Mouse (Mus musculus) myocyte (in vitro differentiated cells): Measurements from ENCODE around the gene Esam. TPM values are rescaled to one million over a fixed set of nuclear protein-coding genes. Genes with fewer than 3 reads are reported as not detected.

ENCODE experiments used
- H3K27me3 ChIP-seq: one replicate; pipeline ENCODE4 v1.6.1; 2011; ENCODE audit not compliant: control insufficient read depth, insufficient read depth, insufficient read length
- H3K36me3 ChIP-seq: one replicate; pipeline ENCODE4 v1.6.1; 2011; ENCODE audit not compliant: control insufficient read depth, insufficient read depth
- H3K4me2 ChIP-seq: one replicate; pipeline ENCODE4 v1.6.1; 2011; ENCODE audit warnings: low read depth, control low read depth
- H3K4me3 ChIP-seq: one replicate; pipeline ENCODE4 v1.5.1; 2011; ENCODE audit warnings: mild to moderate bottlenecking, control low read depth, moderate library complexity
- H3K79me2 ChIP-seq: one replicate; pipeline ENCODE4 v1.6.1; 2011; ENCODE audit not compliant: control insufficient read depth, insufficient read depth
- H3ac ChIP-seq: one replicate; pipeline ENCODE4 v1.6.1; 2011; ENCODE audit not compliant: control insufficient read depth, insufficient read length
- CEBPB ChIP-seq: IDR thresholded peaks from 2 replicates; pipeline ENCODE4 v1.6.1; 2011; ENCODE audit warnings: mild to moderate bottlenecking, moderate library complexity; ENCODE audit not compliant: poor library complexity, insufficient read depth, severe bottlenecking
- E2F4 ChIP-seq: IDR thresholded peaks from one replicate; pipeline ENCODE4 v1.6.1; 2011; ENCODE audit warnings: mild to moderate bottlenecking, control low read depth, moderate library complexity; ENCODE audit not compliant: insufficient read depth
- MAX ChIP-seq: IDR thresholded peaks from one replicate; pipeline ENCODE4 v1.6.1; 2011; ENCODE audit warnings: low read depth, mild to moderate bottlenecking, control low read depth
- MYOD1 ChIP-seq, 3 experiments: IDR thresholded peaks; one replicate each; pipeline ENCODE4 v1.6.1; 2011; ENCODE audit warnings: control low read depth in 2 of 3, low read depth in 2 of 3, mild to moderate bottlenecking in 2 of 3, moderate library complexity in 1 of 3; ENCODE audit not compliant: insufficient read length in 2 of 3, control insufficient read depth in 1 of 3
- MYOG ChIP-seq, 3 experiments: IDR thresholded peaks; one replicate each; pipeline ENCODE4 v1.6.1; 2011; ENCODE audit warnings: control low read depth in 2 of 3, low read depth in 2 of 3, mild to moderate bottlenecking in 2 of 3; ENCODE audit not compliant: insufficient read length in 2 of 3, control insufficient read depth in 1 of 3, insufficient read depth in 1 of 3
- POLR2A ChIP-seq: IDR thresholded peaks from one replicate; pipeline ENCODE4 v1.6.1; 2011; ENCODE audit warnings: low read depth, mild to moderate bottlenecking, control low read depth, moderate library complexity; ENCODE audit not compliant: insufficient read length
- POLR2AphosphoS2 ChIP-seq: IDR thresholded peaks from one replicate; pipeline ENCODE4 v1.6.1; 2011; ENCODE audit warnings: low read depth, control low read depth; ENCODE audit not compliant: insufficient read length
- REST ChIP-seq: IDR thresholded peaks from one replicate; pipeline ENCODE4 v1.6.1; 2011; ENCODE audit warnings: mild to moderate bottlenecking, control low read depth, moderate library complexity; ENCODE audit not compliant: insufficient read depth, insufficient read length
- SRF ChIP-seq: IDR thresholded peaks from one replicate; pipeline ENCODE4 v1.6.1; 2011; ENCODE audit warnings: low read depth; ENCODE audit not compliant: control insufficient read depth, insufficient read length
- TCF12 ChIP-seq: IDR thresholded peaks from one replicate; pipeline ENCODE4 v1.6.1; 2011; ENCODE audit warnings: mild to moderate bottlenecking, control low read depth; ENCODE audit not compliant: poor library complexity, insufficient read depth, severe bottlenecking
- TCF3 ChIP-seq: IDR thresholded peaks from one replicate; pipeline ENCODE4 v1.6.1; 2011; ENCODE audit warnings: low read depth, control low read depth; ENCODE audit not compliant: insufficient read length
- USF1 ChIP-seq: IDR thresholded peaks from one replicate; pipeline ENCODE4 v1.6.1; 2011; ENCODE audit warnings: low read depth, mild to moderate bottlenecking, control low read depth, moderate library complexity
- polyA plus RNA-seq: library from polyadenylated mRNA; unstranded; fragments of >200 nt; fragmentation: generic; extraction: Trizol; gene quantifications from one replicate; pipeline ENCODE4 v1.2.1, GENCODE M21; 2012; ENCODE audit warnings: missing spikeins

Esam gene
- polyA plus RNA-seq, 1 experiment, result 0.04 TPM

- Histone ChIP-seq H3K4me2 (no peak overlapping the region), H3K27me3 (peaks cover 14% of the 10 kb centered on the region), H3ac (no peak overlapping the region), H3K4me3 (no peak overlapping the region), H3K79me2 (no peaks in the 10 kb centered on the region), H3K36me3 (no peaks in the 10 kb centered on the region)
- no peak for TF ChIP-seq POLR2A
- no peak for TF ChIP-seq TCF12
- TF ChIP-seq SRF, result no peak
- TF ChIP-seq POLR2AphosphoS2, result no peak
- TF ChIP-seq TCF3, result no peak
- TF ChIP-seq E2F4, result no peak
- no peak for TF ChIP-seq CEBPB
- TF ChIP-seq MAX, result no peak
Observed at GRCm38 (mm10) chr9:37567019-37567418, 39.1 kb downstream of the Esam start.

DNA sequence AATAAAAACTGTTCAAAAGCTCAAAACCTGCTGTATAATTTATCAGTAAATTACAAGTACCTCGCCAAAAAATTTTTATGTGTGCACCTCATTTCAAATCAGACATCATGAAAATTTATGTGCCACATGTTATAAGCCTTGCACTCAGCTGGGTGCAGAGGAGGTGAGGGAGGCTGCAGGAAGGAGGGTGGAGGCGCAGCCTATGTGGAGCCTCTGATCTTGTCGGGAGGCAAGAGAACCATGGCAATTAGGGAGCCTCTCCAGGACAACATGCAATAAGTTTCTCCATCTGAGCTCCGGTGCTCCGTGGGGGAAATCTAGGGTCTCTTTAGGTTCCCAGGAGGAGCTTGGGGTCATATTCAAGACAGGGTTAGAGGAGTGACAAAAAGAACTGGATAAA is 39.6 kb downstream of the Esam start:
- H3K27me3 ChIP-seq, result peaks cover 14% of the 10 kb centered on the region
- H3K36me3 ChIP-seq, result no peaks in the 10 kb centered on the region
- H3K4me3 ChIP-seq, result no peak overlapping the region
- TF ChIP-seq E2F4, result no peak
- no peak for TF ChIP-seq SRF
- TF ChIP-seq POLR2AphosphoS2, result no peak
- no peak for TF ChIP-seq REST
- TF ChIP-seq CEBPB, result no peak
- TF ChIP-seq MYOD1 (IDR thresholded peaks at IDR 0.05; ENCODE audit: control insufficient read depth in 1 of 3, insufficient read length in 2 of 3, low read depth in 2 of 3), result no peak
- no peak for TF ChIP-seq MYOG (IDR thresholded peaks at IDR 0.05; ENCODE audit: control insufficient read depth in 1 of 3, insufficient read depth in 1 of 3, insufficient read length in 2 of 3, low read depth in 2 of 3)
- no peak for TF ChIP-seq POLR2A
- no peak for TF ChIP-seq TCF12
- no peak for TF ChIP-seq USF1
- TF ChIP-seq TCF3, result no peak
- TF ChIP-seq MAX, result no peak
- no peak overlapping the region for H3K4me2 ChIP-seq
- H3K79me2 ChIP-seq, result no peaks in the 10 kb centered on the region
- no peak overlapping the region for H3ac ChIP-seq

- Histone ChIP-seq H3K4me3 (no peak overlapping the region), H3K79me2 (no peaks in the 10 kb centered on the region), H3K36me3 (no peaks in the 10 kb centered on the region), H3K4me2 (no peak overlapping the region), H3K27me3 (peaks cover 14% of the 10 kb centered on the region), H3ac (no peak overlapping the region)
- no peak for TF ChIP-seq SRF
- no peak for TF ChIP-seq REST
- TF ChIP-seq POLR2A, result no peak
- no peak for TF ChIP-seq USF1
- no peak for TF ChIP-seq E2F4
- TF ChIP-seq TCF12, result no peak
- TF ChIP-seq MYOD1 (IDR thresholded peaks at IDR 0.05; ENCODE audit: control insufficient read depth in 1 of 3, insufficient read length in 2 of 3, low read depth in 2 of 3), result no peak
- no peak for TF ChIP-seq TCF3
- TF ChIP-seq CEBPB, result no peak
- TF ChIP-seq MYOG (IDR thresholded peaks at IDR 0.05; ENCODE audit: control insufficient read depth in 1 of 3, insufficient read depth in 1 of 3, insufficient read length in 2 of 3, low read depth in 2 of 3), result no peak
- TF ChIP-seq MAX, result no peak
Observed at GRCm38 (mm10) chr9:37567892-37568604, 40.2 kb downstream of the Esam start.

GRCm38 (mm10) chr9:37568605-37569214 is 40.8 kb downstream of the Esam start:
- Histone ChIP-seq H3K79me2 (no peaks in the 10 kb centered on the region), H3K27me3 (peaks cover 20% of the 10 kb centered on the region), H3K36me3 (no peaks in the 10 kb centered on the region), H3K4me3 (no peak overlapping the region), H3K4me2 (no peak overlapping the region), H3ac (no peak overlapping the region)
- no peak for TF ChIP-seq USF1
- TF ChIP-seq MYOD1 (IDR thresholded peaks at IDR 0.05; ENCODE audit: control insufficient read depth in 1 of 3, insufficient read length in 2 of 3, low read depth in 2 of 3), result no peak
- TF ChIP-seq POLR2A, result no peak
- no peak for TF ChIP-seq REST
- no peak for TF ChIP-seq E2F4
- no peak for TF ChIP-seq SRF
- no peak for TF ChIP-seq TCF12
- no peak for TF ChIP-seq TCF3
- no peak for TF ChIP-seq MYOG (IDR thresholded peaks at IDR 0.05; ENCODE audit: control insufficient read depth in 1 of 3, insufficient read depth in 1 of 3, insufficient read length in 2 of 3, low read depth in 2 of 3)
- TF ChIP-seq MAX, result no peak
- TF ChIP-seq POLR2AphosphoS2, result no peak
- TF ChIP-seq CEBPB, result no peak
